Mouse (Mus musculus) kidney, embryonic 15.5 days (tissue): ENCODE data around the gene C8b. TPM values are rescaled to one million over a fixed set of nuclear protein-coding genes. Genes with fewer than 3 reads are reported as not detected.

Experiments used
- ATAC-seq: fragments of 200-750 bp; cut with Nextera tagmentation; replicated peaks from 2 replicates; pipeline ENCODE4 v1.8.0; 2017; ENCODE audit warnings: moderate TSS enrichment; ENCODE audit not compliant: low FRiP score
- H3K27ac ChIP-seq: fragments of 300-500 bp; sonication (generic); 2 replicates; pipeline ENCODE4 v1.5.1; 2015; ENCODE audit warnings: mild to moderate bottlenecking, inconsistent platforms
- H3K27me3 ChIP-seq: fragments of 300-500 bp; sonication (generic); 2 replicates; pipeline ENCODE4 v1.6.1; 2015; ENCODE audit warnings: inconsistent platforms
- H3K36me3 ChIP-seq: fragments of 300-500 bp; sonication (generic); 2 replicates; pipeline ENCODE4 v1.6.1; 2015; ENCODE audit warnings: inconsistent platforms
- H3K4me1 ChIP-seq: fragments of 300-500 bp; sonication (generic); 2 replicates; pipeline ENCODE4 v1.6.1; 2015; ENCODE audit warnings: inconsistent platforms
- H3K4me2 ChIP-seq: fragments of 300-500 bp; sonication (generic); 2 replicates; pipeline ENCODE4 v1.6.1; 2015; ENCODE audit warnings: moderate library complexity, mild to moderate bottlenecking, inconsistent platforms
- H3K4me3 ChIP-seq: fragments of 300-500 bp; sonication (generic); replicated peaks from 2 replicates; pipeline ENCODE4 v1.5.1; 2015; ENCODE audit warnings: mild to moderate bottlenecking, inconsistent platforms
- H3K9ac ChIP-seq: fragments of 300-500 bp; sonication (generic); 2 replicates; pipeline ENCODE4 v1.6.1; 2015; ENCODE audit warnings: mild to moderate bottlenecking, inconsistent platforms
- H3K9me3 ChIP-seq: fragments of 300-500 bp; sonication (generic); replicated peaks from 2 replicates; pipeline ENCODE4 v1.6.1; 2016; ENCODE audit warnings: inconsistent platforms
- WGBS: fragments of 180-500 bp; shearing (Covaris S2); methylation state at CpG from one replicate; pipeline ENCODE4 v1.1.7; 2015; ENCODE audit warnings: mixed read lengths; 5-methylcytosine and 5-hydroxymethylcytosine counted together
- polyA plus RNA-seq: library from polyadenylated mRNA; unstranded; fragments of >200 nt; fragmentation: Nextera tagmentation; extraction: Ambion mirVana; gene quantifications from 2 replicates; pipeline ENCODE4 v1.2.1, GENCODE M21; 2015

The C8b gene
- 0.23 and 0.57 TPM in 2 replicates for polyA plus RNA-seq

DNA sequence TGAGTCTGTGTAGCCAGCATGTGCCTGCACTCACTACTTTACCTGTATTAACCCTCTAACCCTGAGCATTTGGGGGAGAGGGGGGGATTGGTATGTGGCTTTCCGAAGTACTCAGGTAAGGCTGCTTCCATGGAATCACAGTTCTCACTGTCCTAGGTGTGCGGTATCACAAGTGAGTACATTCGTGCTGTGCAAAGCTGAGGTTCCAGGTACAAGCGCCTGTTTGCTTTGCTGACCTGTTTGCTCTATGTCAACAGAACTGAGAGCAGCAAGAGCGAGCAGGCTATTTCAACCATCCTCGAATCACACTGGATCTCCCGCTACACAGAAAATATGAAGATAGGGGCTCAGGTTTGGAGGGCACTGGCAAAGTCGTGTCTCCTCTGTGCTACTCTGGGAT is at the start of gene C8b:
TSS of gene C8b (plus strand) at position 253 of the 400 bp plus-strand sequence.
- H3K27me3 ChIP-seq: no peaks in the 10 kb centered on the region
- H3K9me3 ChIP-seq: no peaks in the 10 kb centered on the region
- no peaks in the 10 kb centered on the region for H3K36me3 ChIP-seq
- H3K9ac ChIP-seq: no peak within 1 kb of the TSS
- no peak for ATAC-seq
- no peak within 1 kb of the TSS for H3K4me3 ChIP-seq
- H3K27ac ChIP-seq: no peak within 1 kb of the TSS
- no peak within 1 kb of the TSS for H3K4me2 ChIP-seq
- H3K4me1 ChIP-seq: 0 out of 2 replicates have a peak, but pooled peaks cover 4% of the 10 kb centered on the region
- WGBS: 90% methylated on average over 8 of the region's 8 CpGs

DNA sequence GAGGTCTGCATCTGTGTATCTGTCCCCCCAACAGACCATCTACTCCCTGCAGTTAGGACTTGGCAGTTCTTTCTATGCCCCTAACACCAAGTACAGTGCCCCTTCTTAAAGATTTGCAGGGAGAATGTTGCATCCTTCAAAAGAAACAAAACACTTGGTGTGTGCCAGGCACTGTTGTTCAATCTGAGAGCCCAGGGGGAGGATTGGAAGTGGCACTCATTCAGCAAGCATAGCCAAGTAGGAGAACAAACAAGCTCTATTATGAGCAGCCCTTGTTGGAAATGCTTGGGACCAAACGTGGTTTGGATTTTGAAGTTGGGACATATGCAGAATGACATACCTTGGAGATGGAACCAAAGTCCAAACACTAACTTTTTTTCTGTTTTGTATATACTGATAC is 49.6 kb upstream of the C8b start:
- Histone ChIP-seq H3K4me2 (no peak overlapping the region), H3K9ac (no peak overlapping the region), H3K4me3 (no peak overlapping the region), H3K27ac (no peak overlapping the region), H3K9me3 (no peaks in the 10 kb centered on the region), H3K27me3 (no peaks in the 10 kb centered on the region), H3K4me1 (peaks cover 16% of the 10 kb centered on the region), H3K36me3 (no peaks in the 10 kb centered on the region)
- WGBS: 77% methylated on average over 1 of the region's 1 CpGs
- ATAC-seq: no peak

DNA sequence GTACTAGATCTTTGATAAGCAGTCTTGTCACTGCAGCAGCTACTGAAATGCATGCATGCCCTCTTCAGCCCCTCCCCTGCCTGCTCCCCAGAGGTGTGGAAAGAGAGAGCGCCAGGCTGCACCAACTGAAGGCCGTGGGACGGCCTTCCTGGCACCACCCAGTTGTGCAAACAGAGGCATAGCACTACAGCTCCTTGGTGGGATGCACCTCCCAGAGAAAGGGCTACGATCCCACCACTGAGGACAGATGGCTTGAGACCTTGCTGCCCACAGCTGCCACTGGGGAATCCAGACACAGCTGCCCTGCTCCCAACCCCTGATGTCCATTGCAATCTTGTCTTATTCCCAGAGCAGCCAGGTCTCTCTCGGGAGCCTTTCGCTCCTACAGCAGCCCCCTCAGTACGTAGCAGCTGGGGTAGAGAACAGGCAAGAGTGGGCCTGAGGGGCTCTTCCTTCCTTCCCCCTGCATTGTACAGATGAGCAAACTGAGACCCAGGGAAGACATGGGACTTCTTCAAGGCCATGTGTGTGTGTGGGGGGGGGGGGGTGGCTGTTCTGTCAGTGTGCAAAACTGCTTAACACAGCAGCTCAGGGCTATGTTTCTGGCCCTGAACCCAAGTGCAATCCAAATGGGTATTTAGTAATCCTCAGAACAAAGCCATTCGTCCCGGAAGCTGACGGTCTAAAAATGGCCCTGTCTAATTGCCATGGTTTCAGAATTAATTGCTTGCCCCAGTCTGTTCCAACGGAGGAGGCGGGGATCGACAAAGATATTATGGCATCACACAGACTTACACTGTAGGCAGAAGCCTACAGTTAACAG is 46.9 kb upstream of the C8b start:
- H3K27ac ChIP-seq: no peak overlapping the region
- H3K36me3 ChIP-seq: no peaks in the 10 kb centered on the region
- H3K4me2 ChIP-seq: no peak overlapping the region
- H3K4me1 ChIP-seq: peaks cover 18% of the 10 kb centered on the region
- H3K4me3 ChIP-seq: no peak overlapping the region
- no peaks in the 10 kb centered on the region for H3K9me3 ChIP-seq
- no peaks in the 10 kb centered on the region for H3K27me3 ChIP-seq
- H3K9ac ChIP-seq: no peak overlapping the region
- WGBS: 49% methylated on average over 13 of the region's 13 CpGs
- ATAC-seq: no peak

DNA sequence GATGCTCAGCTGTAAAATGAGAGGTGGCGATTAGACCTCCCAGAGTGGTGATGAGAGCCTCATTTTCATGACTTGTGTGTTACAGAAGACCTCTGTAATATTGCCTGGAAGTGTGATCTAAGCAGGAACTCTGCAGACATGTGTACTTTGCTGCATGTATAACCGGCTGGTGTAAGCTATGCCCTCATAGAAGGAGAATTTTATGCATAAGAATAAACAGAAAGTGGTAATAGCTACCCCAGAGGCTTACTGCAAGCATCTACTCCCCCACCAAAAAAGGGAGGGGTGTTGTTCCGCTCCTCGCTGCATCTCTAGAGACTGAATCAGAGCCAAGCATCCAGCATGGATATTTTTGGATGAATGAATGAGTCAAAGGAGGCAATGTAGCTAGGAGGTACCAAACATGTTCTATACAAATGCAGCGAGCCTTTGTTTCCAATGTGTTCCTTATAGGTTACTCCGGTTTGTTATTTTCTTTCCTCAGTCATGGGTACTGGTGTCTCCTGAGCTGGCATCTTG is 42.5 kb upstream of the C8b start:
- Histone ChIP-seq H3K27me3 (no peaks in the 10 kb centered on the region), H3K4me3 (no peak overlapping the region), H3K9ac (no peak overlapping the region), H3K9me3 (no peaks in the 10 kb centered on the region), H3K36me3 (no peaks in the 10 kb centered on the region), H3K27ac (no peak overlapping the region), H3K4me1 (peaks cover 18% of the 10 kb centered on the region), H3K4me2 (no peak overlapping the region)
- ATAC-seq: no peak
- WGBS: 65% methylated on average over 6 of the region's 6 CpGs

DNA sequence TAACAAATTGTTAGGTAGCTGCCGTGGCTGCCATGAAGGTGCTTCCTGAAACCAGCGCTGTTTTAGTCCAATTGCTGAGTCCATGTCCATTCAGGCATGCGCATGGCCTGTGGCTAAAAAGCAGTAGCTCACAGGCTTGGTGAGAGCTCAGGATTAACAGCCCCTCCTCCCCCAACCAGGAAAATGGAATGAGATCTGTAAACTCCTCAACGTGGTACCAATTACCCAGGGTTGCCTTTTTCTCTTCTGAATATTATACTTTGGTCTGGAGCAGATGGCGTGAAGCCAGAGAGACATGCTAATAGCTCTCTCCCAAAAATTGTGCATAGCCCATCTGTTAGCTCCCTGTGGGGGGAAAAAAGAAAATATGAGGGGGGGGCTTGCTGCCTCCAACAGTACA is 41.9 kb upstream of the C8b start:
- Histone ChIP-seq H3K4me2 (no peak overlapping the region), H3K4me3 (no peak overlapping the region), H3K27me3 (no peaks in the 10 kb centered on the region), H3K9me3 (no peaks in the 10 kb centered on the region), H3K27ac (no peak overlapping the region), H3K36me3 (no peaks in the 10 kb centered on the region), H3K9ac (no peak overlapping the region), H3K4me1 (peaks cover 11% of the 10 kb centered on the region)
- ATAC-seq: no peak
- WGBS: 56% methylated on average over 5 of the region's 5 CpGs

GRCm38 (mm10) chr4:104725673-104726072 is 40.4 kb upstream of the C8b start:
- no peak overlapping the region for H3K4me3 ChIP-seq
- no peak overlapping the region for H3K4me2 ChIP-seq
- H3K27ac ChIP-seq: no peak overlapping the region
- H3K27me3 ChIP-seq: no peaks in the 10 kb centered on the region
- no peak for ATAC-seq
- no peaks in the 10 kb centered on the region for H3K9me3 ChIP-seq
- H3K36me3 ChIP-seq: no peaks in the 10 kb centered on the region
- H3K9ac ChIP-seq: no peak overlapping the region
- peaks cover 4% of the 10 kb centered on the region for H3K4me1 ChIP-seq
- 54% methylated on average over 3 of the region's 3 CpGs for WGBS

DNA sequence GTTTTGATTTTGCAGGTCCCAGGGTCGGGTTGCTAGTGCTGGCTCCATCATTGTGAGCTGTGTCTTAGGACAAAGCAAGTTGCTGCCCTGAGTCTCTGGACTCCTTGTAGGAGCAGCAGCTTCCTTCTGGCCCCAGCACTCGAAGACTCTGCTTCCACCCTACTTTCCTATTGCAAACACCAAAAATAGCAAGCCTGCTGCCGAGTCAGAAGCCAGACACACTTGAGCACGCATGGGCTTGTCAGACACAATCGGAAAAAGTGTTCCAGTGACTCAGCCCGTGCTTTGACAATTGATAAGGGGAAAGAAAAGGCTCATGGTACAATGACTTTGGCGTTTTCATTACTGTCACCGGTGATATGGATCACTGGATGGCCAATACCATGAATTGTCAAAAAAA is 36.9 kb upstream of the C8b start:
- Histone ChIP-seq H3K36me3 (no peaks in the 10 kb centered on the region), H3K9me3 (no peaks in the 10 kb centered on the region), H3K9ac (no peak overlapping the region), H3K4me2 (no peak overlapping the region), H3K4me3 (no peak overlapping the region), H3K27ac (no peak overlapping the region), H3K4me1 (peaks cover 1% of the 10 kb centered on the region), H3K27me3 (no peaks in the 10 kb centered on the region)
- no peak for ATAC-seq
- WGBS: 74% methylated on average over 8 of the region's 8 CpGs

GRCm38 (mm10) chr4:104746500-104746899 is 19.6 kb upstream of the C8b start:
- Histone ChIP-seq H3K4me3 (no peak overlapping the region), H3K27ac (no peak overlapping the region), H3K4me2 (no peak overlapping the region), H3K4me1 (peaks cover 7% of the 10 kb centered on the region), H3K9me3 (no peaks in the 10 kb centered on the region), H3K36me3 (no peaks in the 10 kb centered on the region), H3K9ac (no peak overlapping the region), H3K27me3 (no peaks in the 10 kb centered on the region)
- ATAC-seq: no peak
- WGBS: 34% methylated on average over 6 of the region's 6 CpGs

- H3K36me3 ChIP-seq: no peaks in the 10 kb centered on the region
- no peak for ATAC-seq
- H3K27me3 ChIP-seq: no peaks in the 10 kb centered on the region
- no peak overlapping the region for H3K27ac ChIP-seq
- no peaks in the 10 kb centered on the region for H3K4me1 ChIP-seq
- H3K4me2 ChIP-seq: no peak overlapping the region
- H3K4me3 ChIP-seq: no peak overlapping the region
- H3K9ac ChIP-seq: no peak overlapping the region
- H3K9me3 ChIP-seq: no peaks in the 10 kb centered on the region
- 76% methylated on average over 3 of the region's 3 CpGs for WGBS
Observed at GRCm38 (mm10) chr4:104754090-104754489, 12.0 kb upstream of the C8b start.

- Histone ChIP-seq H3K27ac (no peak overlapping the region), H3K9ac (no peak overlapping the region), H3K4me3 (no peak overlapping the region), H3K4me2 (no peak overlapping the region), H3K36me3 (no peaks in the 10 kb centered on the region), H3K27me3 (no peaks in the 10 kb centered on the region), H3K9me3 (no peaks in the 10 kb centered on the region), H3K4me1 (0 out of 2 replicates have a peak, but pooled peaks cover 5% of the 10 kb centered on the region)
- 0 out of 2 replicates have a peak, but pooled peaks have one; percentile 60 for ATAC-seq
- WGBS: 73% methylated on average over 13 of the region's 13 CpGs
Observed at GRCm38 (mm10) chr4:104760878-104761624, 5.1 kb upstream of the C8b start.

DNA sequence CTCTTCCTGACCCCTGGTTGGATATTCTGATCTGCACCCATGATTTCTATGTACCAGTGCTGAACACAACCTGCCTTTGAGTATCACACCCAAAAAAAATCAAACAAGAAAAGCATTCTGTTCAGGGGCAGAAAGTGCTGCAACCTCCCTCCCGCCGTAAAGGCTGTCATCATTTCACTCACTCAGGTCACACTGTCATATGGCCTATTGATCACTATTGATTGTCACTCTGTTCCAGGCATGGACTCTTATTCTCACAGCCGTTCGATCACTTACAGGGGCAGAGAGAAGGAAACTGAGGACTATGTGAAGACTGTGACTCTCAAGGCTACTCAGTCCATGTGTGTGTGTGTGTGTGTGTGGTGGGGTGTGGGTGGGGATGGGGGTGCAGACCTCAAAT is 2.1 kb downstream of the C8b start:
- Histone ChIP-seq H3K27me3 (no peaks in the 10 kb centered on the region), H3K4me2 (no peak overlapping the region), H3K27ac (no peak overlapping the region), H3K9ac (no peak overlapping the region), H3K4me3 (no peak overlapping the region), H3K9me3 (no peaks in the 10 kb centered on the region), H3K36me3 (no peaks in the 10 kb centered on the region), H3K4me1 (no peaks in the 10 kb centered on the region)
- whole genome bisulfite sequencing: 83% methylated on average over 4 of the region's 4 CpGs
- no peak for ATAC-seq

GRCm38 (mm10) chr4:104769602-104770001 is 3.5 kb downstream of the C8b start:
- Histone ChIP-seq H3K27me3 (no peaks in the 10 kb centered on the region), H3K9me3 (no peaks in the 10 kb centered on the region), H3K27ac (no peak overlapping the region), H3K4me3 (no peak overlapping the region), H3K4me1 (no peaks in the 10 kb centered on the region), H3K9ac (no peak overlapping the region), H3K36me3 (no peaks in the 10 kb centered on the region), H3K4me2 (no peak overlapping the region)
- no peak for ATAC-seq
- 86% methylated on average over 8 of the region's 8 CpGs for WGBS
